Mouse (Mus musculus) ZHBTc4 (cell line): ENCODE measurements around the gene Mpp5.

Experiments used
- DNase-seq: peaks from one replicate; pipeline ENCODE4 v3.0.0-alpha.2; 2011; ENCODE audit warnings: low read depth, low spot score

Gene Mpp5

GRCm38 (mm10) chr12:78748557-78749377 lies at the start of gene Mpp5:
TSS of gene Mpp5 (plus strand) at chr12:78748907.
- peak; percentile 99 for DNase-seq

- DNase-seq: no peak
Measured at GRCm38 (mm10) chr12:78717783-78718182, 30.9 kb upstream of the Mpp5 start.

GRCm38 (mm10) chr12:78727723-78728122 lies 21.0 kb upstream of the Mpp5 start:
- DNase-seq: no peak

GRCm38 (mm10) chr12:78739633-78740032 lies 9.1 kb upstream of the Mpp5 start:
- no peak for DNase-seq

- DNase-seq: no peak
Measured at GRCm38 (mm10) chr12:78740289-78740688, 8.4 kb upstream of the Mpp5 start.

- no peak for DNase-seq
Measured at GRCm38 (mm10) chr12:78746226-78746625, 2.5 kb upstream of the Mpp5 start.

- DNase-seq: no peak
Measured at GRCm38 (mm10) chr12:78747406-78747805, 1.3 kb upstream of the Mpp5 start.

- no peak for DNase-seq
Measured at GRCm38 (mm10) chr12:78748113-78748512, 594 bp upstream of the Mpp5 start.

GRCm38 (mm10) chr12:78749378-78749801 lies 683 bp downstream of the Mpp5 start:
- DNase-seq: peak; percentile 76

GRCm38 (mm10) chr12:78761979-78762378 lies 13.3 kb downstream of the Mpp5 start:
- no peak for DNase-seq

GRCm38 (mm10) chr12:78769031-78769713 lies 20.5 kb downstream of the Mpp5 start:
- DNase-seq: no peak

GRCm38 (mm10) chr12:78773211-78773610 lies 24.5 kb downstream of the Mpp5 start:
- no peak for DNase-seq

- peak; percentile 32 for DNase-seq
Measured at GRCm38 (mm10) chr12:78777916-78778315, 29.2 kb downstream of the Mpp5 start.

GRCm38 (mm10) chr12:78778423-78779067 lies 29.8 kb downstream of the Mpp5 start:
- DNase-seq: no peak

GRCm38 (mm10) chr12:78788266-78788873 lies 39.7 kb downstream of the Mpp5 start:
- no peak for DNase-seq

- no peak for DNase-seq
Measured at GRCm38 (mm10) chr12:78790791-78791190, 42.1 kb downstream of the Mpp5 start.

- no peak for DNase-seq
Measured at GRCm38 (mm10) chr12:78794236-78794635, 45.5 kb downstream of the Mpp5 start.

GRCm38 (mm10) chr12:78800036-78800435 lies 51.3 kb downstream of the Mpp5 start:
- no peak for DNase-seq

GRCm38 (mm10) chr12:78801836-78802235 lies 53.1 kb downstream of the Mpp5 start:
- no peak for DNase-seq

- no peak for DNase-seq
Measured at GRCm38 (mm10) chr12:78814437-78814836, 65.7 kb downstream of the Mpp5 start.

GRCm38 (mm10) chr12:78834496-78834895 lies 85.8 kb downstream of the Mpp5 start:
- DNase-seq: no peak

- no peak for DNase-seq
Measured at GRCm38 (mm10) chr12:78839906-78840305, 91.2 kb downstream of the Mpp5 start.
